ENCODE assay signal across 16 mouse cellular contexts in the genomic region with DNA sequence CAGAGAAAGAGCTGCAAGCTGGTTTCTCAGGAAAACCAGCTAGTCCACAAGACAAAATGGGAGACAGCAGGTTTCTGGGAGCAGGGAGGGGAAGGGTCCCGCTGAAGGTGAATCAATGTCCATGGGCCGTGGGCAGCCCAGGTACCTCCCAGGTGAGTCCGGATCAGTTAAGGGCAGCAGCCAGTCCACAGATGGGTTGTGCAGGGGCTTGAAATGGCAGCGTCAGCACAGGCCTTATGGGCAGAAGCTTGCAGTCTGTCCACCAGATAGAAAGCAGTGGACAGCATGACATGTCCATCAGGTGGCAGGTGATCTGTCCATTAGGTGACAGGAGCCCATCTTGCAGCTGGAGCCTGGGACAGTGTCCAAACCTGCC. TPM values are rescaled to one million over a fixed set of nuclear protein-coding genes. Genes with fewer than 3 reads are reported as not detected.
A peak's percentile ranks its signal among the peaks of the same experiment; 100 is the strongest.
DNase-seq lines count a peak whose midpoint lies in the region; ATAC-seq and TF ChIP-seq lines count a peak whose summit lies in the region.
"Not testable (repeated sequence)": the region's sequence is repeated elsewhere in the genome, so short reads cannot be mapped to it uniquely, and the experiment has no call there.
"Had no signal": no experiment of that assay in that cellular context is flagged by ENCODE, and none has a peak within 500 bp of the region (broad histone marks: within the 10 kb centered on the region; RNA-seq: fewer than 3 reads in every experiment).

No protein-coding gene starts in this region.

- DNase-seq in cerebellum, adult 8-10 months, result peak; percentile 5
- DNase-seq in embryonic facial prominence, embryonic 14.5 days (ENCODE audit: low spot score); gastrocnemius, adult 2 months; hindbrain, embryonic 10.5 days (ENCODE audit: low spot score): not testable (repeated sequence)
- peak; percentile 3 for DNase-seq in lung, adult 2 months
- DNase-seq in right cerebral cortex, postnatal 25 days, result peak; percentile 4

- not testable (repeated sequence) for H3K9me3 ChIP-seq in embryonic facial prominence, embryonic 14.5 days (ENCODE audit: control insufficient read depth, low read length); hindbrain, embryonic 10.5 days; kidney, embryonic 15.5 days (replicated peaks); midbrain, embryonic 15.5 days

- WGBS in embryonic facial prominence, embryonic 14.5 days, result 58% methylated on average over 3 of the region's 4 CpGs
- WGBS in hindbrain, embryonic 10.5 days, result 57% methylated on average over 4 of the region's 4 CpGs
- 53% methylated on average over 4 of the region's 4 CpGs for WGBS in kidney, embryonic 15.5 days
- 44% methylated on average over 4 of the region's 4 CpGs for WGBS in lung, adult 2 months
- 67% methylated on average over 4 of the region's 4 CpGs for WGBS in midbrain, embryonic 15.5 days

- not testable (repeated sequence) for H3K4me1 ChIP-seq in embryonic facial prominence, embryonic 14.5 days (ENCODE audit: control insufficient read depth, insufficient read depth, low read length); hindbrain, embryonic 10.5 days (replicated peaks); kidney, embryonic 15.5 days; lung, adult 2 months (ENCODE audit: control insufficient read depth, insufficient read depth, low read length); midbrain, embryonic 15.5 days

- TF ChIP-seq CTCF in gastrocnemius, adult 2 months (IDR thresholded peaks at IDR 0.05); lung, adult 2 months (IDR thresholded peaks at IDR 0.05; ENCODE audit: insufficient read depth, low read length): not testable (repeated sequence)

- intact Hi-C loops in gastrocnemius, adult 2 months (cut with DNase I), result not testable (repeated sequence)

- not testable (repeated sequence) for ATAC-seq in embryonic facial prominence, embryonic 14.5 days (ENCODE audit: low read depth); kidney, embryonic 15.5 days (replicated peaks; ENCODE audit: low FRiP score)
- ATAC-seq in midbrain, embryonic 15.5 days (replicated peaks), result peak; percentile 43; the same call in 1 of the 2 replicates

- H3K9ac ChIP-seq in embryonic facial prominence, embryonic 14.5 days (ENCODE audit: low read depth, low read length); kidney, embryonic 15.5 days; midbrain, embryonic 15.5 days: not testable (repeated sequence)

- 0 out of 2 replicates have a peak overlapping the region, but pooled peaks have one; percentile 26 for H3K4me2 ChIP-seq in embryonic facial prominence, embryonic 14.5 days (ENCODE audit: low read depth, low read length)
- H3K4me2 ChIP-seq in kidney, embryonic 15.5 days, result peak overlapping the region; percentile 41
- peak overlapping the region; percentile 42; the same call in 1 of the 2 replicates for H3K4me2 ChIP-seq in midbrain, embryonic 15.5 days

- not testable (repeated sequence) for H3K27me3 ChIP-seq in embryonic facial prominence, embryonic 14.5 days (replicated peaks; ENCODE audit: control insufficient read depth, insufficient read depth, low read length); hindbrain, embryonic 10.5 days (ENCODE audit: insufficient read depth, poor library complexity, severe bottlenecking); kidney, embryonic 15.5 days; midbrain, embryonic 15.5 days (replicated peaks)

- H3K4me3 ChIP-seq in embryonic facial prominence, embryonic 14.5 days (ENCODE audit: low read depth, low read length); lung, adult 2 months (replicated peaks; ENCODE audit: extremely low read depth, low read depth, low read length): not testable (repeated sequence)
- H3K4me3 ChIP-seq in gastrocnemius, adult 2 months, result peak overlapping the region; percentile 61
- peak overlapping the region; percentile 36; the same call in 1 of the 2 replicates for H3K4me3 ChIP-seq in hindbrain, embryonic 10.5 days
- H3K4me3 ChIP-seq in kidney, embryonic 15.5 days (replicated peaks), result peak overlapping the region; percentile 27
- peak overlapping the region; percentile 34 for H3K4me3 ChIP-seq in midbrain, embryonic 15.5 days

- H3K27ac ChIP-seq in embryonic facial prominence, embryonic 14.5 days (replicated peaks; ENCODE audit: low read depth, low read length); hindbrain, embryonic 10.5 days; kidney, embryonic 15.5 days; midbrain, embryonic 15.5 days: not testable (repeated sequence)
- H3K27ac ChIP-seq in gastrocnemius, adult 2 months, result peak overlapping the region; percentile 49; the same call in 1 of the 2 replicates

- not testable (repeated sequence) for TF ChIP-seq POLR2A in lung, adult 2 months (IDR thresholded peaks at IDR 0.05; ENCODE audit: borderline replicate concordance, extremely low read depth, low read depth, low read length)

- H3K36me3 ChIP-seq in embryonic facial prominence, embryonic 14.5 days (ENCODE audit: control insufficient read depth, insufficient read depth, low read length); hindbrain, embryonic 10.5 days; kidney, embryonic 15.5 days; midbrain, embryonic 15.5 days (replicated peaks): not testable (repeated sequence)

RNA-seq across cellular contexts. Expression of a gene that starts 0.9 kb away (rescaled TPM):
- polyA plus RNA-seq in embryonic facial prominence, embryonic 14.5 days (2014; fragmentation: Nextera tagmentation; extraction: Ambion mirVana), result 81.6 and 82.2 TPM in 2 replicates
- 10 to 100 TPM; 55.5 to 73.8 TPM for total RNA-seq in gastrocnemius, adult 2 months (2021)
- polyA plus RNA-seq in hindbrain, embryonic 10.5 days (2016; fragmentation: Nextera tagmentation; extraction: Ambion mirVana), result 68.5 and 96.4 TPM in 2 replicates
- 69.1 and 76.4 TPM in 2 replicates for polyA plus RNA-seq in kidney, embryonic 15.5 days (2015; fragmentation: Nextera tagmentation; extraction: Ambion mirVana)
- polyA plus RNA-seq in lung, adult 2 months (2012; rRNA removed), result 410 and 432 TPM in 2 replicates
- 231 and 240 TPM in 2 replicates for polyA plus RNA-seq in midbrain, embryonic 15.5 days (2015; fragmentation: Nextera tagmentation; extraction: Ambion mirVana)

RNA-seq across cellular contexts. Expression of a gene that starts 27.6 kb away (rescaled TPM):
- polyA plus RNA-seq in embryonic facial prominence, embryonic 14.5 days (2014; fragmentation: Nextera tagmentation; extraction: Ambion mirVana), result 71.0 and 78.8 TPM in 2 replicates
- total RNA-seq in gastrocnemius, adult 2 months (2021), result 10 to 100 TPM; 45.0 to 50.7 TPM
- polyA plus RNA-seq in hindbrain, embryonic 10.5 days (2016; fragmentation: Nextera tagmentation; extraction: Ambion mirVana), result 56.9 and 86.9 TPM in 2 replicates
- 62.8 and 65.5 TPM in 2 replicates for polyA plus RNA-seq in kidney, embryonic 15.5 days (2015; fragmentation: Nextera tagmentation; extraction: Ambion mirVana)
- polyA plus RNA-seq in lung, adult 2 months (2012; rRNA removed), result 314 and 349 TPM in 2 replicates
- 192 and 194 TPM in 2 replicates for polyA plus RNA-seq in midbrain, embryonic 15.5 days (2015; fragmentation: Nextera tagmentation; extraction: Ambion mirVana)

RNA-seq across cellular contexts. Expression of a gene that starts 33.8 kb away (rescaled TPM):
- not detected in 2 replicates for polyA plus RNA-seq in embryonic facial prominence, embryonic 14.5 days (2014; fragmentation: Nextera tagmentation; extraction: Ambion mirVana)
- not detected for total RNA-seq in gastrocnemius, adult 2 months (2021)
- not detected in 2 replicates for polyA plus RNA-seq in hindbrain, embryonic 10.5 days (2016; fragmentation: Nextera tagmentation; extraction: Ambion mirVana)
- not detected in 2 replicates for polyA plus RNA-seq in kidney, embryonic 15.5 days (2015; fragmentation: Nextera tagmentation; extraction: Ambion mirVana)
- not detected in 2 replicates for polyA plus RNA-seq in lung, adult 2 months (2012; rRNA removed)
- polyA plus RNA-seq in midbrain, embryonic 15.5 days (2015; fragmentation: Nextera tagmentation; extraction: Ambion mirVana), result 0.70 TPM in 1 of 2 replicates, not detected in the other
- total RNA-seq: ES-E14; gastrocnemius, postnatal 10 days; heart, adult 8-10 months; left cerebral cortex, postnatal 4 days had no signal
- polyA plus RNA-seq: embryonic facial prominence, embryonic 11.5 days; hindbrain, embryonic 11.5 days; liver, embryonic 16.5 days; macrophage had no signal

RNA-seq across cellular contexts. Expression of a gene that starts 34.8 kb away (rescaled TPM):
- 52.6 and 54.6 TPM in 2 replicates for polyA plus RNA-seq in embryonic facial prominence, embryonic 14.5 days (2014; fragmentation: Nextera tagmentation; extraction: Ambion mirVana)
- 1 to 10 TPM; 3.7 to 9.0 TPM for total RNA-seq in gastrocnemius, adult 2 months (2021)
- 40.0 and 58.2 TPM in 2 replicates for polyA plus RNA-seq in hindbrain, embryonic 10.5 days (2016; fragmentation: Nextera tagmentation; extraction: Ambion mirVana)
- 63.5 and 71.0 TPM in 2 replicates for polyA plus RNA-seq in kidney, embryonic 15.5 days (2015; fragmentation: Nextera tagmentation; extraction: Ambion mirVana)
- 31.2 and 31.9 TPM in 2 replicates for polyA plus RNA-seq in lung, adult 2 months (2012; rRNA removed)
- 221 and 226 TPM in 2 replicates for polyA plus RNA-seq in midbrain, embryonic 15.5 days (2015; fragmentation: Nextera tagmentation; extraction: Ambion mirVana)
